Mouse (Mus musculus): ENCODE results near the gene Wdr48. TPM values are rescaled to one million over a fixed set of nuclear protein-coding genes. Genes with fewer than 3 reads are reported as not detected.
A peak's percentile ranks its signal among the peaks of the same experiment; 100 is the strongest.

Wdr48 gene
- polyA plus RNA-seq, 1 experiment from 2014 or later, result 14.3 TPM

DNA sequence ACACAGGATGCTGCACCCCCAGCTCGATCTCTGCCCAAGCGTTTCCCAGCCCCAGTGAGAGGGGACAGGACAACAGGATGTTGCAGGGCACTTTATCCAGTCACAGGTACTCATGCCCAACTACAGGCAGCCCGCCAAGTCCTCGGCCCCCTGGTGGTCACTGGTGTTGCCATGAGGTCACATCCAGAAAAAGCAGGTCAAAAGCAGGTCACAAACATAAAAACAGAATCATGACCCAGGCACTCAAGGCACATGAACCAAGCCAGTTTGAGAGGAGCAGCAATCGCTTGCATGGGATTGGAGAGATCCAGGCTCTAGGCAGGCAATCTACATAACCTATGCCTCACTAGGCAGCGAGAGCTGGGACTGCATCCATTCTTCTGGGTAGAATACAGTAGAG lies 75.5 kb downstream of the Wdr48 start:
- no peaks in the 10 kb centered on the region for H3K4me1 ChIP-seq (replicated peaks; ENCODE audit: control insufficient read depth, insufficient read depth, low read length)
- no peak overlapping the region for H3K4me3 ChIP-seq (ENCODE audit: low read depth, low read length)
- no peak overlapping the region for H3K4me2 ChIP-seq (replicated peaks; ENCODE audit: low read depth)
- no peak overlapping the region for H3K9ac ChIP-seq (ENCODE audit: low read depth, low read length)
- no peak for ATAC-seq
- H3K9me3 ChIP-seq (ENCODE audit: control insufficient read depth), result no peaks in the 10 kb centered on the region
- H3K36me3 ChIP-seq (ENCODE audit: control insufficient read depth, insufficient read depth), result peaks cover 34% of the 10 kb centered on the region
- H3K27me3 ChIP-seq (replicated peaks; ENCODE audit: control insufficient read depth, insufficient read depth, low read length), result no peaks in the 10 kb centered on the region
- no peak overlapping the region for H3K27ac ChIP-seq (ENCODE audit: low read depth, low read length)
- peak; percentile 65 for TF ChIP-seq CTCF (IDR thresholded peaks at IDR 0.05; ENCODE audit: low read depth)
- 50% methylated on average over 6 of the region's 6 CpGs for WGBS

DNA sequence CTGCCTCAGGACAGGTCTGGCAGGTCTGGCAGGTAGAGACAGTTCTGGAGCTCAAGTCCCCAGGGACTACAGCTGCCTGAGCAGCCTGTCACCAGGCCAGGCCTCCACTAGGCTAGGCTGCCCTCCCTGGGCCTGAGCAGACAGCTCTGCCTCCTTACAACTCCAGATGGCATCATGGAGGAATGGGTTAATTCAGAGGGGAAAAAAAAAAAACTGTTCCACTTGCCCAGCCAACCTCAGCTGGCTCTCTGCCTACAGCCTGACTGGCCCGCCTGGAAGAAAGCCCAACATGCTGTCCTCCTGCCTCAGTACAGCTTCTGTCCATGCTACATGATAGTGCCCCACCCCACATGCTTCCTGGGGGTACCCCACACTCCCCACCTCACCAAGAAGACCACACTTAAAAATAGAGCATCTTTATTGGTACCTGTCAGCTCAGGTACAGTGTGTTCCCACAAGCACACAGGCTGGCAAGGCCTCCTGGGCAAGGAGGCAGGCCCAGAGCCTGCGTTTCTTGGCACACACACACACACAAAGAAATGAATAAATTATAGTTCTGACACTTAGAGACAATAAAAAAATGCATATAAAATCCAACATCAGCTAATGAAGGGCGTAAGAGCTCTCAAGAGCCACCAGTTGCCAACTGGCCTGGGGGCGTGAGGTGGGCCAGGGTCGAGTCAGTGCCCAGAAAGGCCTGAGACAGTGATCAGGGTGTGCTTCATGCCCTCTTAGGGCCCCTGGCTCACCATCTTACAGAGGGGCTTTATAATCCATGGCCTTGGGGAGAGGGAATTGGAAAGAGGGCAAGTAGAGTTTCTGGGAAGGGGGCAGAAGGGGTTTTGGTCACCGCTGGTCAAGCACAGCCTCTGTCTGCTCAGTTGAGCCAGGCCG lies 76.3 kb downstream of the Wdr48 start:
- no peak overlapping the region for H3K27ac ChIP-seq (ENCODE audit: low read depth, low read length)
- no peak overlapping the region for H3K4me3 ChIP-seq (ENCODE audit: low read depth, low read length)
- TF ChIP-seq CTCF (IDR thresholded peaks at IDR 0.05; ENCODE audit: low read depth), result no peak
- 82% methylated on average over 7 of the region's 7 CpGs for WGBS
- H3K4me1 ChIP-seq (replicated peaks; ENCODE audit: control insufficient read depth, insufficient read depth, low read length), result no peaks in the 10 kb centered on the region
- H3K27me3 ChIP-seq (replicated peaks; ENCODE audit: control insufficient read depth, insufficient read depth, low read length), result no peaks in the 10 kb centered on the region
- ATAC-seq, result no peak
- no peak overlapping the region for H3K9ac ChIP-seq (ENCODE audit: low read depth, low read length)
- no peaks in the 10 kb centered on the region for H3K9me3 ChIP-seq (ENCODE audit: control insufficient read depth)
- no peak overlapping the region for H3K4me2 ChIP-seq (replicated peaks; ENCODE audit: low read depth)
- peaks cover 35% of the 10 kb centered on the region for H3K36me3 ChIP-seq (ENCODE audit: control insufficient read depth, insufficient read depth)

DNA sequence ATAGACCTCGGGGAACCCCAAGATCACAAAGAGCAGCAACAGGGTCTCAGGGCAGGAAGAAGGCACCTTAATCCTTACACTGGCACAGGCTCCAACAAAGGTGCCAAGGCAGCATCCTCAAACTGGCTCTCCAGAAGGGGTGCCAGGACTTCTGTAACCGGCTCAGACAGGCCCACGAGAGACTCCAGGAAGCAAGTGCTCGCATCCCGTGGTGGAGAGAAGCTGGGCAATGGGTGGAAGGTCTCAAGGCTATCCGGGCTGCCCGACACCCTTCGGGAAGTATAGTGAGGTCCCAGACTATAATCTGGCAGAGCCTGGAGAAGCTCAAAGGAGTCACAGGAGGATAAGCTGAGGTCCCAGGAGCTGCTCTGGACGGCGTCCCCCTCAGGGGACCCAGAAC lies 77.5 kb downstream of the Wdr48 start:
- 94% methylated on average over 10 of the region's 10 CpGs for WGBS
- H3K9me3 ChIP-seq (ENCODE audit: control insufficient read depth), result no peaks in the 10 kb centered on the region
- TF ChIP-seq CTCF (IDR thresholded peaks at IDR 0.05; ENCODE audit: low read depth), result no peak
- H3K4me3 ChIP-seq (ENCODE audit: low read depth, low read length), result no peak overlapping the region
- no peaks in the 10 kb centered on the region for H3K27me3 ChIP-seq (replicated peaks; ENCODE audit: control insufficient read depth, insufficient read depth, low read length)
- H3K4me1 ChIP-seq (replicated peaks; ENCODE audit: control insufficient read depth, insufficient read depth, low read length), result no peaks in the 10 kb centered on the region
- no peak overlapping the region for H3K9ac ChIP-seq (ENCODE audit: low read depth, low read length)
- no peak overlapping the region for H3K27ac ChIP-seq (ENCODE audit: low read depth, low read length)
- no peak for ATAC-seq
- peaks cover 35% of the 10 kb centered on the region for H3K36me3 ChIP-seq (ENCODE audit: control insufficient read depth, insufficient read depth)
- no peak overlapping the region for H3K4me2 ChIP-seq (replicated peaks; ENCODE audit: low read depth)

DNA sequence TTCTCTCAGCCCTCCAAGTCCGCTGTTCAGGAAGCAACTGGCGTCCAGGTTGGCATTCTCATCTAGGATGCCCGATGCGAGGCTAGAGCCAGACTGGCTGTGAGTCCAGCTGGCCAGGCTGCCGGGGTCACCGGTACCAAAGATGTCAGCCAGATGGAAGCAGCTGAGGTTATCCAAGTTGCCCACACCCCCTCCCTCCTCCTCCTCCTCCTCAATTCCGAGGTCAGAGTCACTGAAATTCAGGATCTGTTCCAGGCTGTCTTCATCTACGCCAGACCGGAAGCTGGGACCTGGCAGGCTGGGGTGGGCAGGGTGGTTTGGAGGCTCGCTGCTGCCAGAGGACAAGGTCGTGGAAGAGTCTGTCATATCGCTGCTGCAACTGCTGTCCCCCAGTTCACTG lies 77.9 kb downstream of the Wdr48 start:
- Histone ChIP-seq H3K9me3 (ENCODE audit: control insufficient read depth) (no peaks in the 10 kb centered on the region), H3K4me1 (replicated peaks; ENCODE audit: control insufficient read depth, insufficient read depth, low read length) (no peaks in the 10 kb centered on the region), H3K4me3 (ENCODE audit: low read depth, low read length) (no peak overlapping the region), H3K9ac (ENCODE audit: low read depth, low read length) (no peak overlapping the region), H3K36me3 (ENCODE audit: control insufficient read depth, insufficient read depth) (peaks cover 35% of the 10 kb centered on the region), H3K27ac (ENCODE audit: low read depth, low read length) (no peak overlapping the region), H3K27me3 (replicated peaks; ENCODE audit: control insufficient read depth, insufficient read depth, low read length) (no peaks in the 10 kb centered on the region), H3K4me2 (replicated peaks; ENCODE audit: low read depth) (no peak overlapping the region)
- WGBS, result 87% methylated on average over 12 of the region's 12 CpGs
- no peak for TF ChIP-seq CTCF (IDR thresholded peaks at IDR 0.05; ENCODE audit: low read depth)
- ATAC-seq, result no peak

DNA sequence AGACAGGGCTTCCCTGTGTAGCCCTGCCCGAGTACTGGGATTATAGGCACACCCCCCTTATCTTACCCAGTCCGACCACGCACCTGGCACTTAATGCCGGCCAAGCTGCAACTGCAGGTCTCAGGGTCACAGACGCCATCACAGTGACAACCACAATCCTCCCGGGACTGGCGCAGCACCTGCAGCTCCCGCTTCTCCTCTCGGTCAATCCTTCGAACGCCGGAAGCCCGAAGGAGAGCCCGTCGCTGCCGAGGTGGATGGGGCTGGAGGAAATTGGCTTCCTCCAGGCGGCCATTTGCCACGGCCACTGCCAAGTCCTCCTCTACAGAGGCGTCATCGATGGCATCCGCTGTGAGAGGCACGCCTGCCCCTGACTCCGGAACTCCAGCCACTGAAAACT lies 78.6 kb downstream of the Wdr48 start:
- WGBS, result 93% methylated on average over 23 of the region's 23 CpGs
- Histone ChIP-seq H3K9me3 (ENCODE audit: control insufficient read depth) (no peaks in the 10 kb centered on the region), H3K4me2 (replicated peaks; ENCODE audit: low read depth) (no peak overlapping the region), H3K4me1 (replicated peaks; ENCODE audit: control insufficient read depth, insufficient read depth, low read length) (no peaks in the 10 kb centered on the region), H3K27ac (ENCODE audit: low read depth, low read length) (no peak overlapping the region), H3K4me3 (ENCODE audit: low read depth, low read length) (no peak overlapping the region), H3K27me3 (replicated peaks; ENCODE audit: control insufficient read depth, insufficient read depth, low read length) (no peaks in the 10 kb centered on the region), H3K36me3 (ENCODE audit: control insufficient read depth, insufficient read depth) (peaks cover 35% of the 10 kb centered on the region), H3K9ac (ENCODE audit: low read depth, low read length) (no peak overlapping the region)
- no peak for TF ChIP-seq CTCF (IDR thresholded peaks at IDR 0.05; ENCODE audit: low read depth)
- ATAC-seq, result no peak

DNA sequence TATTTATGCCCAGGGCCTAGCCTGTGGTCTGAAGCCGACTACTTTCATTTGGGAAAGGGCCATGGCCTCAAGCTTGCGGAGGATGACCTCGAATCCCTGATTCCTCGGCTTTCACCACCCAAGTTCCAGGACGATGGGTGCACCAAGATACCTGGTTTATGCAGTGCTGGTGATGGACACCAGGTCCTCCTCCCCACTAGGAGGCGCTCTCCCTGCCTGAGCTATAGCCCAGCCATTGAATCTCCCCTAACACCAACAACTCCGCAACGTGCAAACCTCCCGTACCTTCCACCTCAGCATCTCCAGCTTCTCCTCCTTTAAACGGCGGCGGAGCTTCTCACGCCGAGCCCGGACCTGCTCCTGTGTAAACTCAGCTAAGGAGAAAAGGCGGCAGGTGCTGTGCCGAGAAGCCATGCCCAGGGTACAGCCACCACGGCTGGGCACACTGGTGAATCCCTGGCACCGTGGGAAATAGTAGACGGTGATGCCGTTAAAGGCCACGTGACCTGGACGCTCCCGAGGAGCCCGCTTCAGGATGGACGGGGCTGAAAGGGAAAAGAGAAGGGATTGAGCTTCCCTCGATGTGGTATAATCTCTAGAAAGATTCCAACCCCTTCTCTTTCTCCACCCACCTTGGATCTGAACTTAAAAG lies 79.3 kb downstream of the Wdr48 start:
- Histone ChIP-seq H3K4me3 (ENCODE audit: low read depth, low read length) (no peak overlapping the region), H3K9ac (ENCODE audit: low read depth, low read length) (no peak overlapping the region), H3K4me1 (replicated peaks; ENCODE audit: control insufficient read depth, insufficient read depth, low read length) (no peaks in the 10 kb centered on the region), H3K4me2 (replicated peaks; ENCODE audit: low read depth) (no peak overlapping the region), H3K9me3 (ENCODE audit: control insufficient read depth) (no peaks in the 10 kb centered on the region), H3K36me3 (ENCODE audit: control insufficient read depth, insufficient read depth) (peaks cover 35% of the 10 kb centered on the region), H3K27me3 (replicated peaks; ENCODE audit: control insufficient read depth, insufficient read depth, low read length) (no peaks in the 10 kb centered on the region), H3K27ac (ENCODE audit: low read depth, low read length) (no peak overlapping the region)
- 93% methylated on average over 27 of the region's 27 CpGs for WGBS
- peak; percentile 68 for TF ChIP-seq CTCF (IDR thresholded peaks at IDR 0.05; ENCODE audit: low read depth)
- ATAC-seq, result no peak
